Mouse (Mus musculus) liver, embryonic 16.5 days (tissue): ENCODE data around the gene Bnc2. TPM values are rescaled to one million over a fixed set of nuclear protein-coding genes. Genes with fewer than 3 reads are reported as not detected.

Source experiments
- ATAC-seq: fragments of 200-750 bp; cut with Nextera tagmentation; 2 replicates; pipeline ENCODE4 v1.8.0; 2017; ENCODE audit warnings: low read depth, mild to moderate bottlenecking, moderate number of reproducible peaks, moderate library complexity
- H3K27ac ChIP-seq: fragments of 300-500 bp; sonication (generic); 2 replicates; pipeline ENCODE4 v1.5.1; 2014; ENCODE audit warnings: mild to moderate bottlenecking, low read length
- H3K27me3 ChIP-seq: fragments of 300-500 bp; sonication (generic); 2 replicates; pipeline ENCODE4 v1.6.1; 2014; ENCODE audit warnings: low read depth, low read length, mixed read lengths; ENCODE audit not compliant: control insufficient read depth, insufficient read depth
- H3K36me3 ChIP-seq: fragments of 300-500 bp; sonication (generic); 2 replicates; pipeline ENCODE4 v1.6.1; 2014; ENCODE audit warnings: mild to moderate bottlenecking; ENCODE audit not compliant: control insufficient read depth, insufficient read depth
- H3K4me1 ChIP-seq: fragments of 300-500 bp; sonication (generic); 2 replicates; pipeline ENCODE4 v1.6.1; 2014; ENCODE audit warnings: low read depth, low read length, mixed read lengths; ENCODE audit not compliant: control insufficient read depth
- H3K4me2 ChIP-seq: fragments of 300-500 bp; sonication (generic); 2 replicates; pipeline ENCODE4 v1.6.1; 2014; ENCODE audit warnings: low read depth, low read length, mixed read lengths
- H3K4me3 ChIP-seq: fragments of 300-500 bp; sonication (generic); 2 replicates; pipeline ENCODE4 v1.5.1; 2014; ENCODE audit warnings: low read depth, mild to moderate bottlenecking, low read length
- H3K9ac ChIP-seq: fragments of 300-500 bp; sonication (generic); 2 replicates; pipeline ENCODE4 v1.6.1; 2014; ENCODE audit warnings: low read depth, low read length
- H3K9me3 ChIP-seq: fragments of 300-500 bp; sonication (generic); replicated peaks from 2 replicates; pipeline ENCODE4 v1.6.1; 2016; ENCODE audit warnings: low read length; ENCODE audit not compliant: control insufficient read depth
- WGBS: fragments of 180-500 bp; shearing (Covaris S2); extraction: QIAGEN DNeasy Blood & Tissue Kit; methylation state at CpG from one replicate; pipeline ENCODE4 v1.1.7; 2014; ENCODE audit not compliant: insufficient replicate concordance; 5-methylcytosine and 5-hydroxymethylcytosine counted together
- polyA plus RNA-seq: library from polyadenylated mRNA; unstranded; fragments of >200 nt; fragmentation: Nextera tagmentation; extraction: Ambion mirVana; gene quantifications from 2 replicates; pipeline ENCODE4 v1.2.1, GENCODE M21; 2015

Gene Bnc2
- polyA plus RNA-seq, 1 experiment from 2014 or later: 0.33 TPM

GRCm38 (mm10) chr4:84637641-84638040, 37.4 kb downstream of the Bnc2 start:
- Histone ChIP-seq H3K4me3 (no peak overlapping the region; the same call in 1 of the 2 replicates), H3K27me3 (no peaks in the 10 kb centered on the region), H3K27ac (no peak overlapping the region), H3K36me3 (no peaks in the 10 kb centered on the region), H3K9me3 (no peaks in the 10 kb centered on the region), H3K9ac (no peak overlapping the region), H3K4me1 (no peaks in the 10 kb centered on the region), H3K4me2 (peak overlapping the region; percentile 36)
- 14% methylated on average over 10 of the region's 10 CpGs for WGBS
- ATAC-seq: no peak

GRCm38 (mm10) chr4:84634751-84635150, 40.3 kb downstream of the Bnc2 start:
- no peaks in the 10 kb centered on the region for H3K9me3 ChIP-seq
- no peak for ATAC-seq
- no peak overlapping the region for H3K4me3 ChIP-seq
- H3K9ac ChIP-seq: no peak overlapping the region
- H3K27me3 ChIP-seq: no peaks in the 10 kb centered on the region
- no peak overlapping the region for H3K4me2 ChIP-seq
- no peaks in the 10 kb centered on the region for H3K4me1 ChIP-seq
- no peaks in the 10 kb centered on the region for H3K36me3 ChIP-seq
- WGBS: 49% methylated on average over 4 of the region's 4 CpGs
- no peak overlapping the region for H3K27ac ChIP-seq

GRCm38 (mm10) chr4:84633991-84634390, 41.1 kb downstream of the Bnc2 start:
- WGBS: 57% methylated on average over 1 of the region's 1 CpGs
- Histone ChIP-seq H3K27ac (no peak overlapping the region), H3K4me2 (no peak overlapping the region), H3K9ac (no peak overlapping the region), H3K36me3 (no peaks in the 10 kb centered on the region), H3K9me3 (no peaks in the 10 kb centered on the region), H3K4me1 (no peaks in the 10 kb centered on the region), H3K27me3 (no peaks in the 10 kb centered on the region), H3K4me3 (no peak overlapping the region)
- no peak for ATAC-seq

GRCm38 (mm10) chr4:84632832-84633789, 42.0 kb downstream of the Bnc2 start:
- H3K4me3 ChIP-seq: no peak overlapping the region
- no peaks in the 10 kb centered on the region for H3K36me3 ChIP-seq
- H3K9me3 ChIP-seq: no peaks in the 10 kb centered on the region
- H3K4me2 ChIP-seq: no peak overlapping the region
- no peaks in the 10 kb centered on the region for H3K4me1 ChIP-seq
- no peaks in the 10 kb centered on the region for H3K27me3 ChIP-seq
- 52% methylated on average over 12 of the region's 12 CpGs for WGBS
- ATAC-seq: no peak
- no peak overlapping the region for H3K9ac ChIP-seq
- no peak overlapping the region for H3K27ac ChIP-seq

GRCm38 (mm10) chr4:84627616-84628015, 47.5 kb downstream of the Bnc2 start:
- no peaks in the 10 kb centered on the region for H3K36me3 ChIP-seq

GRCm38 (mm10) chr4:84623312-84623711, 51.8 kb downstream of the Bnc2 start:
- H3K36me3 ChIP-seq: no peaks in the 10 kb centered on the region
- H3K9ac ChIP-seq: no peak overlapping the region
- no peaks in the 10 kb centered on the region for H3K9me3 ChIP-seq
- H3K4me2 ChIP-seq: no peak overlapping the region
- no peak overlapping the region for H3K4me3 ChIP-seq
- H3K27ac ChIP-seq: no peak overlapping the region
- H3K4me1 ChIP-seq: no peaks in the 10 kb centered on the region
- WGBS: 63% methylated on average over 5 of the region's 5 CpGs
- no peaks in the 10 kb centered on the region for H3K27me3 ChIP-seq
- ATAC-seq: no peak

More at GRCm38 (mm10) chr4:84627616-84628015, 47.5 kb downstream of the Bnc2 start:
- Histone ChIP-seq H3K4me1 (no peaks in the 10 kb centered on the region), H3K9me3 (no peaks in the 10 kb centered on the region), H3K27ac (no peak overlapping the region), H3K4me3 (no peak overlapping the region), H3K9ac (no peak overlapping the region), H3K4me2 (no peak overlapping the region), H3K27me3 (no peaks in the 10 kb centered on the region)
- ATAC-seq: no peak
- WGBS: 75% methylated on average over 7 of the region's 7 CpGs

GRCm38 (mm10) chr4:84621785-84622184, 53.3 kb downstream of the Bnc2 start:
- Histone ChIP-seq H3K36me3 (no peaks in the 10 kb centered on the region), H3K27ac (no peak overlapping the region), H3K9ac (no peak overlapping the region), H3K27me3 (no peaks in the 10 kb centered on the region), H3K4me1 (no peaks in the 10 kb centered on the region), H3K4me3 (no peak overlapping the region), H3K9me3 (no peaks in the 10 kb centered on the region), H3K4me2 (no peak overlapping the region)
- no peak for ATAC-seq
- WGBS: 63% methylated on average over 3 of the region's 3 CpGs

- Histone ChIP-seq H3K27ac (no peak overlapping the region), H3K27me3 (no peaks in the 10 kb centered on the region), H3K9ac (no peak overlapping the region), H3K4me2 (no peak overlapping the region), H3K9me3 (no peaks in the 10 kb centered on the region), H3K4me3 (no peak overlapping the region), H3K36me3 (no peaks in the 10 kb centered on the region), H3K4me1 (no peaks in the 10 kb centered on the region)
- no peak for ATAC-seq
- WGBS: 66% methylated on average over 4 of the region's 4 CpGs
These were observed 65.2 kb downstream of the Bnc2 start for GRCm38 (mm10) chr4:84609861-84610260.

- no peak overlapping the region for H3K27ac ChIP-seq
- no peaks in the 10 kb centered on the region for H3K4me1 ChIP-seq
- no peaks in the 10 kb centered on the region for H3K27me3 ChIP-seq
- no peaks in the 10 kb centered on the region for H3K9me3 ChIP-seq
- no peak overlapping the region for H3K4me3 ChIP-seq
- H3K4me2 ChIP-seq: no peak overlapping the region
- no peaks in the 10 kb centered on the region for H3K36me3 ChIP-seq
- WGBS: 30% methylated on average over 1 of the region's 1 CpGs
- ATAC-seq: no peak
- H3K9ac ChIP-seq: no peak overlapping the region
These were observed 70.6 kb downstream of the Bnc2 start for GRCm38 (mm10) chr4:84604461-84604860.
